Mouse (Mus musculus) hindbrain, embryonic 15.5 days (tissue): ENCODE measurements at regions not wholly inside any gene's neighbourhood (a gene's known extent, or its start where the extent isn't known, plus 50 kb on each side); places are given as distances from the start of the nearest gene placed in this dataset. TPM values are rescaled to one million over a fixed set of nuclear protein-coding genes. Genes with fewer than 3 reads are reported as not detected.

Source experiments
- ATAC-seq: fragments of 200-750 bp; cut with Nextera tagmentation; 2 replicates; pipeline ENCODE4 v1.8.0; 2017; ENCODE audit warnings: low read depth, moderate number of reproducible peaks, moderate TSS enrichment; ENCODE audit not compliant: low FRiP score
- H3K27ac ChIP-seq: fragments of 300-500 bp; sonication (generic); replicated peaks from 2 replicates; pipeline ENCODE4 v1.5.1; 2015; ENCODE audit warnings: mild to moderate bottlenecking, inconsistent platforms
- H3K27me3 ChIP-seq: fragments of 300-500 bp; sonication (generic); 2 replicates; pipeline ENCODE4 v1.6.1; 2015; ENCODE audit warnings: control low read depth, inconsistent platforms
- H3K36me3 ChIP-seq: fragments of 300-500 bp; sonication (generic); 2 replicates; pipeline ENCODE4 v1.6.1; 2015; ENCODE audit warnings: control low read depth, inconsistent platforms
- H3K4me1 ChIP-seq: fragments of 300-500 bp; sonication (generic); replicated peaks from 2 replicates; pipeline ENCODE4 v1.6.1; 2015; ENCODE audit warnings: control low read depth, inconsistent platforms
- H3K4me2 ChIP-seq: fragments of 300-500 bp; sonication (generic); 2 replicates; pipeline ENCODE4 v1.6.1; 2015; ENCODE audit warnings: moderate library complexity, mild to moderate bottlenecking, inconsistent platforms
- H3K4me3 ChIP-seq: fragments of 300-500 bp; sonication (generic); 2 replicates; pipeline ENCODE4 v1.5.1; 2015; ENCODE audit warnings: mild to moderate bottlenecking, inconsistent platforms
- H3K9ac ChIP-seq: fragments of 300-500 bp; sonication (generic); 2 replicates; pipeline ENCODE4 v1.6.1; 2015; ENCODE audit warnings: inconsistent platforms
- H3K9me3 ChIP-seq: fragments of 300-500 bp; sonication (generic); 2 replicates; pipeline ENCODE4 v1.6.1; 2016; ENCODE audit warnings: control low read depth, inconsistent platforms
- WGBS: fragments of 180-500 bp; shearing (Covaris S2); methylation state at CpG from one replicate; pipeline ENCODE4 v1.1.7; 2015; 5-methylcytosine and 5-hydroxymethylcytosine counted together
- microRNA-seq: library from miRNA; unstranded; fragments of <30 nt; microRNA quantifications from one replicate; pipeline ENCODE4, GENCODE M21; 2016

DNA sequence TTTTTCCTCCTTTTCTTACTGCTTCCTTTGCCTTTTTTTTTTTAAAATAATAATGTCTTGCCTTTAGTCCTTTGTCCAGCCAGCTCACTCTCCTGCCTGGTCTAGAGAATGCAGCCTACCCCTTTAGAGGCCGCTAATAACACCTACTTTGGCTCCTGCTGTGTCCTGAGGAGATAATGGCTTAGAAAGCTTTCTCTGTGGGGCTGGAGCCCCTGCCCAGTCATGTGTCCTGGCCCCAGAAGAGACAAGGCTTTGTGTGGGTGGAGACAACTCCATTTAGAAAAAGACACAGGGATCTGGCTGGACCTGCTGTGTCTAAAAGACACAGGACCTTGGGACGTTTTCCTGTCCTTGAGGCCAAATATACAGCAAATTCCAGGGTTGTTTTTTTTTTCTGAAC is 629.7 kb downstream of the Sox6 start:
- no peaks in the 10 kb centered on the region for H3K27me3 ChIP-seq

GRCm38 (mm10) chr7:115410501-115411230 is 627.9 kb downstream of the Sox6 start:
- Histone ChIP-seq H3K9ac (no peak overlapping the region), H3K36me3 (no peaks in the 10 kb centered on the region), H3K27ac (no peak overlapping the region), H3K9me3 (no peaks in the 10 kb centered on the region), H3K4me3 (no peak overlapping the region), H3K4me1 (peaks cover 21% of the 10 kb centered on the region), H3K27me3 (no peaks in the 10 kb centered on the region), H3K4me2 (no peak overlapping the region)
- no peak for ATAC-seq
- WGBS, result 71% methylated on average over 17 of the region's 17 CpGs

More for the DNA sequence above, 629.7 kb downstream of the Sox6 start:
- no peak overlapping the region for H3K4me3 ChIP-seq
- no peak overlapping the region for H3K27ac ChIP-seq
- H3K9me3 ChIP-seq, result no peaks in the 10 kb centered on the region
- H3K9ac ChIP-seq, result no peak overlapping the region
- H3K36me3 ChIP-seq, result no peaks in the 10 kb centered on the region
- peaks cover 22% of the 10 kb centered on the region for H3K4me1 ChIP-seq
- H3K4me2 ChIP-seq, result no peak overlapping the region
- no peak for ATAC-seq
- 24% methylated on average over 2 of the region's 2 CpGs for WGBS

DNA sequence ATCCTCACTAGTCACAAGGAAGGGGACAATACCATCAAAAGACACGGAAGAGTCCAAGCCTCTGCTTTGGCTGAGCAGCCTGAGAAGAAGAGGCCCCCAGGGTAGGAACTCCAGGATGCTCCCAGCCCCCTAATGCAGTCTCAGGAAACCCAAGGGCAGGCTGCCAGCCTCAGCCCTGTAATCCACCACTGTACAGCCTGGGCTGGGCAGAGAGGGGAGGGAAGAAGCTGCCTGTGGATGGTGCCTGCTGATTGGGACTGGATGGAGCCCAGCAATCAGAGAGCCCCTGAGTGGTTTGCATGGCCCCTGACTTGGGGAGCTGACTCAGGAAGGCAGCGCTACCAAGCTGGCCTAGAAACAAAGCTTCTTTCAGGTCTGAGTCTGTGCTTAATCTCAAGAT is 627.1 kb downstream of the Sox6 start:
- 56% methylated on average over 2 of the region's 2 CpGs for WGBS
- Histone ChIP-seq H3K27me3 (no peaks in the 10 kb centered on the region), H3K27ac (no peak overlapping the region), H3K9ac (no peak overlapping the region), H3K4me1 (peaks cover 19% of the 10 kb centered on the region), H3K9me3 (no peaks in the 10 kb centered on the region), H3K36me3 (no peaks in the 10 kb centered on the region), H3K4me3 (no peak overlapping the region), H3K4me2 (no peak overlapping the region)
- ATAC-seq, result peak; percentile 85

GRCm38 (mm10) chr7:115415147-115415561 is 623.4 kb downstream of the Sox6 start:
- H3K4me2 ChIP-seq, result no peak overlapping the region
- no peak for ATAC-seq
- 9% methylated on average over 5 of the region's 5 CpGs for WGBS
- H3K27me3 ChIP-seq, result no peaks in the 10 kb centered on the region
- H3K27ac ChIP-seq, result no peak overlapping the region
- H3K4me3 ChIP-seq, result no peak overlapping the region
- no peak overlapping the region for H3K9ac ChIP-seq
- no peaks in the 10 kb centered on the region for H3K36me3 ChIP-seq
- no peaks in the 10 kb centered on the region for H3K9me3 ChIP-seq
- H3K4me1 ChIP-seq, result peaks cover 19% of the 10 kb centered on the region

Small RNA genes in the stretch of these regions (microRNA-seq; reads per million reads assigned to microRNA genes)
- not detected for gene Gm27684
